Comparison of ENCODE assay signal across 15 mouse cellular contexts in genomic region chr3:31433201-31433600, GRCm38 (mm10).
DNase-seq lines count a peak whose midpoint lies in the region; ATAC-seq and TF ChIP-seq lines count a peak whose summit lies in the region.
"Had no signal": no experiment of that assay in that cellular context is flagged by ENCODE, and none has a peak within 500 bp of the region (broad histone marks: within the 10 kb centered on the region; RNA-seq: fewer than 3 reads in every experiment).

No protein-coding gene starts in this region.

- peak; percentile 38; the same call in 1 of the 2 replicates for TF ChIP-seq CTCF in kidney, adult 2 months (conservative IDR thresholded peaks at IDR 0.05; ENCODE audit: insufficient read depth, insufficient read length, low read depth, low read length)
- peak; percentile 35 for TF ChIP-seq CTCF in lung, embryonic 14.5 days (IDR thresholded peaks at IDR 0.05; ENCODE audit: low read depth)

- DNase-seq in cerebellum, adult 8-10 months = peak; percentile 9
- DNase-seq in cerebellum, adult 11 months = no peak
- DNase-seq in kidney, adult 2 months = no peak
- no peak for DNase-seq in kidney, adult 8-10 months
- DNase-seq in lung, embryonic 14.5 days = no peak
- DNase-seq in lung, postnatal 14 days = no peak
- DNase-seq in ovary, adult 18-20 months (ENCODE audit: low spot score) = no peak
- DNase-seq: adrenal gland, postnatal 25 days; heart, adult 18-20 months; left cerebral cortex, postnatal 4 days; lung, adult 18-20 months had no signal

- no peaks in the 10 kb centered on the region for H3K36me3 ChIP-seq in kidney, adult 2 months (ENCODE audit: control insufficient read depth, insufficient read depth, low read length)
- no peaks in the 10 kb centered on the region for H3K36me3 ChIP-seq in lung, embryonic 14.5 days (ENCODE audit: insufficient read depth)
- H3K36me3 ChIP-seq: kidney, embryonic 15.5 days had no signal

- H3K4me1 ChIP-seq in kidney, adult 2 months (ENCODE audit: control insufficient read depth, insufficient read depth, low read length) = no peaks in the 10 kb centered on the region
- no peaks in the 10 kb centered on the region for H3K4me1 ChIP-seq in lung, embryonic 14.5 days (ENCODE audit: insufficient read depth)
- H3K4me1 ChIP-seq: kidney, embryonic 15.5 days; megakaryocyte, embryonic 14.5 days had no signal

- H3K27ac ChIP-seq in kidney, adult 2 months (ENCODE audit: insufficient read depth, low read depth, low read length) = no peak overlapping the region
- no peak overlapping the region for H3K27ac ChIP-seq in lung, embryonic 14.5 days (ENCODE audit: low read depth)
- H3K27ac ChIP-seq: hindbrain, embryonic 14.5 days; kidney, embryonic 15.5 days had no signal

- WGBS in kidney, adult 2 months = 83% methylated on average over 9 of the region's 9 CpGs
- WGBS in lung, embryonic 14.5 days = 83% methylated on average over 9 of the region's 9 CpGs

- no peak overlapping the region for H3K4me2 ChIP-seq in lung, embryonic 14.5 days
- H3K4me2 ChIP-seq: hindbrain, embryonic 14.5 days; kidney, embryonic 15.5 days had no signal

- H3K9ac ChIP-seq in lung, embryonic 14.5 days = no peak overlapping the region
- H3K9ac ChIP-seq: hindbrain, embryonic 14.5 days; kidney, embryonic 15.5 days had no signal

- H3K9me3 ChIP-seq in lung, embryonic 14.5 days (ENCODE audit: low read depth, low read length) = no peaks in the 10 kb centered on the region
- H3K9me3 ChIP-seq: kidney, embryonic 15.5 days had no signal

- no peaks in the 10 kb centered on the region for H3K27me3 ChIP-seq in kidney, adult 2 months (replicated peaks; ENCODE audit: control insufficient read depth, insufficient read depth, low read length)
- no peaks in the 10 kb centered on the region for H3K27me3 ChIP-seq in lung, embryonic 14.5 days (ENCODE audit: insufficient read depth, low read length)
- H3K27me3 ChIP-seq: kidney, embryonic 15.5 days; megakaryocyte, embryonic 14.5 days had no signal

- ATAC-seq in lung, embryonic 14.5 days (ENCODE audit: insufficient read depth) = no peak
- ATAC-seq in neutrophil, adult 5-6 weeks (ENCODE audit: extremely low read depth, insufficient number of reproducible peaks, low FRiP score, poor library complexity, severe bottlenecking) = peak; percentile 61; the same call in 1 of the 2 replicates

- H3K4me3 ChIP-seq in kidney, adult 2 months (ENCODE audit: insufficient read depth, low read depth, low read length) = no peak overlapping the region
- H3K4me3 ChIP-seq in lung, embryonic 14.5 days (ENCODE audit: low read depth, low read length) = no peak overlapping the region
- H3K4me3 ChIP-seq: kidney, embryonic 15.5 days; megakaryocyte, embryonic 14.5 days had no signal

- TF ChIP-seq POLR2A in kidney, adult 2 months (IDR thresholded peaks at IDR 0.05; ENCODE audit: low read depth, low read length) = no peak
